Mouse (Mus musculus): ENCODE measurements at regions not wholly inside any gene's neighbourhood (a gene's known extent, or its start where the extent isn't known, plus 50 kb on each side); places are given as distances from the start of the nearest gene placed in this dataset.

- no peak for TF ChIP-seq CTCF (IDR thresholded peaks at IDR 0.05; ENCODE audit: low read depth, low read length)
- TF ChIP-seq TAL1 (conservative IDR thresholded peaks at IDR 0.05; ENCODE audit: low read depth, low read length), result no peak
- TF ChIP-seq POLR2AphosphoS5 (IDR thresholded peaks at IDR 0.05; ENCODE audit: insufficient replicate concordance, low read depth, low read length), result no peak
- TF ChIP-seq GATA2 (IDR thresholded peaks at IDR 0.05; ENCODE audit: borderline replicate concordance, low read depth, low read length), result no peak
- TF ChIP-seq GATA1 (IDR thresholded peaks at IDR 0.05; ENCODE audit: borderline replicate concordance, low read length), result no peak
Measured at GRCm38 (mm10) chr10:96337797-96338608, 201.6 kb downstream of the Gm5426 start.
